8 mouse cellular contexts compared by ENCODE assay signal in the genomic region with DNA sequence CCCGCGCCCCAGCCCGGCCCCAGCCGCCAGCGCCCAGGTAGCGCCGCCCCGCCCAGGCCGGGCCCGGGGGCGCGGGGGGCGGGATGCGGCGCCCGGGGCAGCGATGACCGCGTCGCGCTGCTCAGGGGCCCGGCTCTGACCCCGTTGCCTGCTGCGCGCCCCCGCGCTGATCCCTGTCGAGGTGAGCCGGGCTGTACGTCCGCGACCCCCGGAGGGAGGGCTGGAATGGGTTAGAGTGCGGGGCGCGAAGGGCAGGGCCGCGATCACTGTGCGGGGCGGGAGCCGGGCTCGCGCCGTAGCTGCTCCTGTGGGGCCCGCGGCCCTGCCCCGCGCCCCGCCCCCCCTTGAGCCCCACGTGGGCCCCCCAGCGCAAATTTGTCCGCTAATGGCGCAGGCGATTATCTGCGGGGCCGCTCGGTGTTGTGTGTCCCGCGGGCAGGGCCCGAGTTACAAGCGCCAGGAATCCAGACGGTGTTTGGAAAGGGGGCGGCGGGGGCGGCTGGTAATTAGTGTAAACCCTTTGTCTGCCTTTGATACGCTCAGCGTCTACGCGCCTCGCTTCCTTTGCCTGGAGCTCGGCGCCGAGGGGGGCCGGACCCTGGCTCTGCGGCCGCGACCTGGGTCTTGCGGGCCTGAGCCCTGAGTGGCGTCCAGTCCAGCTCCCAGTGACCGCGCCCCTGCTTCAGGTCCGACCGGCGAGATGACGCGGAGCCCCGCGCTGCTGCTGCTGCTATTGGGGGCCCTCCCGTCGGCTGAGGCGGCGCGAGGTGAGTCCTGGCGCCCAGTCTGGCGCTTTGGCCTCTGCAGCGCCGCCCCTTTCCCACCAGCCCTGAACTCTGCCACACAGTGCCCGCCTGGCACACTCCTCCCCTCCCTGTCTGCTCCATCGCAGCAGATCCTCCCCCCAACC. TPM values are rescaled to one million over a fixed set of nuclear protein-coding genes. Genes with fewer than 3 reads are reported as not detected.
DNase-seq lines count a peak whose midpoint lies in the region; ATAC-seq and TF ChIP-seq lines count a peak whose summit lies in the region.

No protein-coding gene starts in this region.

- H3K27ac ChIP-seq in left cerebral cortex, adult 2 months, result no peak overlapping the region; the same call in 1 of the 2 replicates
- no peak overlapping the region for H3K27ac ChIP-seq in heart, postnatal 0 days (ENCODE audit: low read depth)

- H3K36me3 ChIP-seq in heart, postnatal 0 days (replicated peaks; ENCODE audit: control insufficient read depth, insufficient read depth, low read length), result no peaks in the 10 kb centered on the region
- H3K36me3 ChIP-seq in megakaryocyte, embryonic 14.5 days (replicated peaks; ENCODE audit: low read length), result no peaks in the 10 kb centered on the region

- DNase-seq in left cerebral cortex, adult 2 months (ENCODE audit: extremely low spot score in 1 of 2, low spot score in 2 of 2), result no peak
- no peak for DNase-seq in left cerebral cortex, postnatal 36 days (ENCODE audit: low spot score in 2 of 2)
- peak; percentile 59 for DNase-seq in embryo, embryonic 9.5 days (ENCODE audit: extremely low spot score)
- no peak for DNase-seq in heart, postnatal 0 days (ENCODE audit: low spot score)
- DNase-seq in kidney, postnatal 25 days, result peak; percentile 62 to 88
- peak; percentile 18 to 37 for DNase-seq in spleen, postnatal 36 days (ENCODE audit: low spot score in 2 of 2)
- DNase-seq in cerebellum, adult 11-12 months, result no peak

- peak overlapping the region; percentile 99 for H3K4me2 ChIP-seq in heart, postnatal 0 days (ENCODE audit: low read depth, low read length)

- peak overlapping the region; percentile 71 for H3K9ac ChIP-seq in heart, postnatal 0 days (replicated peaks; ENCODE audit: low read depth, low read length)

- H3K27me3 ChIP-seq in heart, postnatal 0 days (ENCODE audit: control insufficient read depth, insufficient read depth, low read length), result no peaks in the 10 kb centered on the region
- peaks cover 68% of the 10 kb centered on the region for H3K27me3 ChIP-seq in megakaryocyte, embryonic 14.5 days (replicated peaks)

- H3K4me3 ChIP-seq in left cerebral cortex, adult 2 months, result peak overlapping the region; percentile 47
- H3K4me3 ChIP-seq in heart, postnatal 0 days (ENCODE audit: low read depth, low read length), result peak overlapping the region; percentile 85
- H3K4me3 ChIP-seq in megakaryocyte, embryonic 14.5 days (replicated peaks), result peak overlapping the region; percentile 91

- peak; percentile 25 for ATAC-seq in heart, postnatal 0 days (ENCODE audit: insufficient read depth, low read depth)

- no peak for TF ChIP-seq EP300 in heart, postnatal 0 days (IDR thresholded peaks at IDR 0.05; ENCODE audit: low read depth)

- no peak for TF ChIP-seq CTCF in left cerebral cortex, adult 2 months (IDR thresholded peaks at IDR 0.05)
- TF ChIP-seq CTCF in heart, postnatal 0 days (IDR thresholded peaks at IDR 0.05; ENCODE audit: low read depth), result no peak

- intact Hi-C loops in left cerebral cortex, adult 2 months (cut with DNase I), result no loop called here
- intact Hi-C loops in left cerebral cortex, postnatal 36 days (cut with DNase I), result no loop called here

- 0 out of 2 replicates have a peak, but pooled peaks cover 7% of the 10 kb centered on the region for H3K4me1 ChIP-seq in heart, postnatal 0 days (ENCODE audit: control insufficient read depth, insufficient read depth)
- peaks cover 48% of the 10 kb centered on the region for H3K4me1 ChIP-seq in megakaryocyte, embryonic 14.5 days

- whole genome bisulfite sequencing in heart, postnatal 0 days, result 1% methylated on average over 73 of the region's 99 CpGs

- no peaks in the 10 kb centered on the region for H3K9me3 ChIP-seq in heart, postnatal 0 days (replicated peaks; ENCODE audit: control insufficient read depth, low read length)
- H3K9me3 ChIP-seq in megakaryocyte, embryonic 14.5 days, result no peaks in the 10 kb centered on the region

RNA-seq across cellular contexts. Expression of gene Fgfrl1, which starts 2.4 kb away (rescaled TPM):
- 10 to 100 TPM; 19.7 to 21.7 TPM for total RNA-seq in left cerebral cortex, adult 2 months (2021)
- 10 to 100 TPM; 16.4 to 23.8 TPM for total RNA-seq in left cerebral cortex, postnatal 36 days (2021)
- total RNA-seq in heart, postnatal 0 days (2014; rRNA removed; ENCODE audit: low replicate concordance), result 23.8 and 40.5 TPM in 2 replicates
- polyA plus RNA-seq in heart, postnatal 0 days (2015; fragmentation: Nextera tagmentation; extraction: Ambion mirVana), result 8.6 and 9.2 TPM in 2 replicates
- 1.2 TPM in 1 of 2 replicates, not detected in the other for polyA plus RNA-seq in megakaryocyte, embryonic 14.5 days (2012; ENCODE audit: insufficient read depth, low replicate concordance)

RNA-seq across cellular contexts. Expression of gene Slc26a1, which starts 19.2 kb away (rescaled TPM):
- total RNA-seq in left cerebral cortex, adult 2 months (2021), result 1 to 10 TPM in 1 of 2 experiments, under 1 TPM in 1; 0.89 to 1.4 TPM
- under 1 TPM; 0.93 to 0.94 TPM for total RNA-seq in left cerebral cortex, postnatal 36 days (2021)
- total RNA-seq in heart, postnatal 0 days (2014; rRNA removed; ENCODE audit: low replicate concordance), result 0.08 TPM in 1 of 2 replicates, not detected in the other
- 0.11 and 0.23 TPM in 2 replicates for polyA plus RNA-seq in heart, postnatal 0 days (2015; fragmentation: Nextera tagmentation; extraction: Ambion mirVana)
- polyA plus RNA-seq in megakaryocyte, embryonic 14.5 days (2012; ENCODE audit: insufficient read depth, low replicate concordance), result 0.55 TPM in 1 of 2 replicates, not detected in the other

RNA-seq across cellular contexts. Expression of gene Dgkq, which starts 25.1 kb away (rescaled TPM):
- total RNA-seq in left cerebral cortex, adult 2 months (2021), result 10 to 100 TPM; 58.9 to 59.7 TPM
- total RNA-seq in left cerebral cortex, postnatal 36 days (2021), result 10 to 100 TPM; 40.5 to 57.7 TPM
- 11.9 and 34.7 TPM in 2 replicates for total RNA-seq in heart, postnatal 0 days (2014; rRNA removed; ENCODE audit: low replicate concordance)
- polyA plus RNA-seq in heart, postnatal 0 days (2015; fragmentation: Nextera tagmentation; extraction: Ambion mirVana), result 2.9 and 3.0 TPM in 2 replicates
- 0.74 TPM in 1 of 2 replicates, not detected in the other for polyA plus RNA-seq in megakaryocyte, embryonic 14.5 days (2012; ENCODE audit: insufficient read depth, low replicate concordance)

RNA-seq across cellular contexts. Expression of gene Idua, which starts 34.5 kb away (rescaled TPM):
- 10 to 100 TPM; 14.9 to 20.8 TPM for total RNA-seq in left cerebral cortex, adult 2 months (2021)
- total RNA-seq in left cerebral cortex, postnatal 36 days (2021), result 10 to 100 TPM; 13.8 to 18.8 TPM
- total RNA-seq in heart, postnatal 0 days (2014; rRNA removed; ENCODE audit: low replicate concordance), result 8.9 and 25.6 TPM in 2 replicates
- polyA plus RNA-seq in heart, postnatal 0 days (2015; fragmentation: Nextera tagmentation; extraction: Ambion mirVana), result 9.0 and 9.6 TPM in 2 replicates
- polyA plus RNA-seq in megakaryocyte, embryonic 14.5 days (2012; ENCODE audit: insufficient read depth, low replicate concordance), result 4.4 and 4.5 TPM in 2 replicates

Comparison
In these comparisons a context has a peak if more than half of its experiments do, and no peak if none do; other contexts are left out.
1. DNase-seq: peak in embryo, embryonic 9.5 days (single experiment), kidney, postnatal 25 days (2 of 2) and spleen, postnatal 36 days (2 of 2); none in left cerebral cortex, adult 2 months (0 of 2), left cerebral cortex, postnatal 36 days (0 of 2), heart, postnatal 0 days (single experiment) and cerebellum, adult 11-12 months (single experiment).
2. Peak in every context shown above with its lines, with median percentiles within 50 percentile points of each other: H3K4me3 ChIP-seq.